Mouse (Mus musculus): ENCODE results near the gene Cd68. TPM values are rescaled to one million over a fixed set of nuclear protein-coding genes. Genes with fewer than 3 reads are reported as not detected.
A peak's percentile ranks its signal among the peaks of the same experiment; 100 is the strongest.

The Cd68 gene
- total and polyA plus RNA-seq, 2 experiments from 2014 or later = 2.6 to 6.1 TPM

DNA sequence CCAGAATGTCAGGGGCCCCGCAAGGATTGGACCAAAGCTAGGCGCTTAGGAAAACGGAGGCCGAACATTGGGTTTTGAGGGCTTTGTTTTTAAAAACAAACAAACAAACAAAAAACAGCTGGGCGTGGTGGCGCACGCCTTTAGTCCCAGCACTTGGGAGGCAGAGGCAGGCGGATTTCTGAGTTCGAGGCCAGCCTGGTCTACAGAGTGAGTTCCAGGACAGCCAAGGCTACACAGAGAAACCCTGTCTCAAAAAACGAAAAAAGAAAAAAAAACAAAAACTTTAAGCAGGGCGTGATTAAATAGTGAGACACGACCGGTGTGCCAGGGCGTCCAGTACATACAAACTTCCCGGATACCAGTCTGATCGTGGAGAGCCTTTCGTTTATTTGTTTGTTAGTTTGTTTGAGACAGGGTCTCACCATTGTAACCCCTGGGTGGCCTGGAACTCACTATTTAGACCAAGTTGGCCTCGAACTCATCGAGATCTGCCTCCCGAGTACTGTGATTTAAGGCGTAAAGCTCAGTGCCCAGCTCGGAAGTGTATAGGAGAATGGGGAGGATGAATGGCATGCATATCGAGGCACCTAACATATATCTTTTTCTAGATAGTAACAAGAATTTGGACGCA is 16.4 kb upstream of the Cd68 start:
- no peak for DNase-seq (ENCODE audit: low spot score)
- H3K4me1 ChIP-seq (ENCODE audit: control insufficient read depth, insufficient read depth) = peaks cover 28% of the 10 kb centered on the region

DNA sequence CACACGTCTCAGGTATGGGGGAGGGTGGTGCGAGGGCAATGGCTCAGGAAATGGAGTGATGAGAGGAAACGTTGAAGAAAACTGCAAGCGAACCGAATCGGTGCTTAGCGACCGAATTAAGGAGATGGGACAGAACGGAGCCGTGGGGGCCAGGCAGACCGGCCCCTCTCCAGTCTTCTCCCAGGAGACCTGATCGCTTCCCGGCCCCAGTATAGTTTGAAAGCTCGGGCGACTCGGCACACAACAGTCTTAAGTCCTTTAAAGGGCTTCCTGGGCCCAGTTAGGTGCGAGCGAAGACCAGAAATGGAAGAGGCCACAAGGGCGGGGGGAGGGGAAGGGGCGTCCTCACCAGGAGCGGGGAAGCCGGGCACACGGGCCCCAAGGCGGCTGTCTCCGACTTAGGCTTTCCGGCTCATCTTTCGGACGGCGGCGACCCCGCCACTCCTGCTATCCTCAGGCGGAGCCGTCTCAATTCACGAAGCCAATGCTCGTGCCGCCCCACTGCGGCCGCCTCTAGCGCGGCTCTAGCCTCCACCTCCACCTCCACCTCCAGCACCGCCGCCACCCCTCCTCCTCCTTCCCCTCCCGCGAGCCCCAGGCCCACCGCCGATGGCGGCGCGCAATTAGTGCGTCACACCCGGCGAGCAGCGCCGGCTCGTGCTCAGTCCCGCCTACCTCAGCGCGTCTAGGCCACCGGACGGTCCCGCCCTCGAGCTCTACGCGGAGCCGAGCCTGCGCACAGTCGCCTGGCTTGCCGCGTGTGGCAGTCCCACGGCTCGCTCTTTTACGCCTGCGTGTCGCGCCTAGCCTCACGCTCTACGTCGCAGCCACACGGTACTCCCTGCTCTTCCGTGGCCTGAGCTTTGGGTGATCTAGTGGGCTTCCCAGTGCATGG is 15.6 kb upstream of the Cd68 start, which contains the start of gene Senp3:
Gene Senp3 (minus strand): TSS at position 771 of the 895 bp plus-strand sequence.
- H3K4me1 ChIP-seq (ENCODE audit: control insufficient read depth, insufficient read depth) = peaks cover 25% of the 10 kb centered on the region
- peak within 1 kb of the TSS; percentile 93 for H3K4me2 ChIP-seq (ENCODE audit: low read depth, low read length)
- peaks cover 23% of the 10 kb centered on the region for H3K36me3 ChIP-seq (replicated peaks; ENCODE audit: control insufficient read depth, insufficient read depth, low read length)
- peak within 1 kb of the TSS; percentile 85 for H3K9ac ChIP-seq (replicated peaks; ENCODE audit: low read depth, low read length)
- 0% methylated on average over 68 of the region's 80 CpGs for WGBS
- H3K27ac ChIP-seq (ENCODE audit: low read depth) = peak within 1 kb of the TSS; percentile 95
- no peaks in the 10 kb centered on the region for H3K27me3 ChIP-seq (ENCODE audit: control insufficient read depth, insufficient read depth, low read length)
- peak; percentile 96 for DNase-seq (ENCODE audit: low spot score)
- H3K4me3 ChIP-seq (ENCODE audit: low read depth, low read length) = peak within 1 kb of the TSS; percentile 97
- TF ChIP-seq CTCF (IDR thresholded peaks at IDR 0.05; ENCODE audit: low read depth) (no peak), EP300 (IDR thresholded peaks at IDR 0.05; ENCODE audit: low read depth) (no peak)
- H3K9me3 ChIP-seq (replicated peaks; ENCODE audit: control insufficient read depth, low read length) = no peaks in the 10 kb centered on the region
- peak; percentile 95 for ATAC-seq (ENCODE audit: insufficient read depth, low read depth)

More for the DNA sequence above, 16.4 kb upstream of the Cd68 start:
- 24% methylated on average over 24 of the region's 24 CpGs for WGBS
- Histone ChIP-seq H3K9me3 (replicated peaks; ENCODE audit: control insufficient read depth, low read length) (no peaks in the 10 kb centered on the region), H3K36me3 (replicated peaks; ENCODE audit: control insufficient read depth, insufficient read depth, low read length) (peaks cover 15% of the 10 kb centered on the region), H3K27me3 (ENCODE audit: control insufficient read depth, insufficient read depth, low read length) (no peaks in the 10 kb centered on the region), H3K9ac (replicated peaks; ENCODE audit: low read depth, low read length) (peak overlapping the region; percentile 85), H3K27ac (ENCODE audit: low read depth) (peak overlapping the region; percentile 95), H3K4me3 (ENCODE audit: low read depth, low read length) (peak overlapping the region; percentile 97), H3K4me2 (ENCODE audit: low read depth, low read length) (peak overlapping the region; percentile 93)
- TF ChIP-seq CTCF (IDR thresholded peaks at IDR 0.05; ENCODE audit: low read depth) = no peak
- TF ChIP-seq EP300 (IDR thresholded peaks at IDR 0.05; ENCODE audit: low read depth) = no peak
- ATAC-seq (ENCODE audit: insufficient read depth, low read depth) = no peak

DNA sequence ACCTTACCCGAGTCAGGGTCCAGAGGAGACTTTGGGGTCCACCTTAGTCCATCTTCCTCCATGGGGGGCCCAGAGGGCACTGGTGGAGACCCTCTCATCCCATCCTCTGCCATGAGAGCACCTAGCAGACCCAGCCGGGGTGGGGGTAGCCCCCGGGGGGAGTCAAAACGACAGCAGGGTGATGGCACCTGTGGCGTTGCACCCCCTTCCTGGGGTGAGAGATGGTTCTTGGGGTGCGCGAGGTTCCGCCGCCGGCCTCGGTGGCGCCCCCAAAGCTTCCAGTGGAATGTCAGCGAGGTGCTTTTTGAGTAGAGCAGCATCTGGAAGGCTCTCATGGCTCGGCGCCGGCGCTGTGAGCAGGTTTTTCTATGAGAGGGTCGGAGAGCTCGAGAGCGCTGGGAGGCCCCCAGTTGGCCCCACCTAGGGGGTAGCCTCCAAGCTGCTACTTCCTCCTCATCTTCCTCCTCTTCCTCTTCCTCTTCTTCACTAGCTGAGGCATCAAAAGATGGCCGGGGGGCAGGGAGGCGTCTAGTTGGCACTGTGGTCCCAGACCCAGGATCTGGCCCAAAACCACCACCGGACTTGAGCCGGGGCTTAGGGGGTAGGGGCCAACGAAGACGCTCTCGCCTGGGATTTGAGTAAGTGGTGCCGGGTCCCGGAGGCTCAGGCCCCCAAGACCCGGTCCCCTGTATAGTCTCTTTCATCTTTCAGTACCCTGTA is 14.3 kb upstream of the Cd68 start:
- no peaks in the 10 kb centered on the region for H3K9me3 ChIP-seq (replicated peaks; ENCODE audit: control insufficient read depth, low read length)
- TF ChIP-seq EP300 (IDR thresholded peaks at IDR 0.05; ENCODE audit: low read depth) = no peak
- no peak for TF ChIP-seq CTCF (IDR thresholded peaks at IDR 0.05; ENCODE audit: low read depth)
- WGBS = 89% methylated on average over 30 of the region's 30 CpGs
- H3K9ac ChIP-seq (replicated peaks; ENCODE audit: low read depth, low read length) = peak overlapping the region; percentile 85; the same call in 1 of the 2 replicates
- H3K36me3 ChIP-seq (replicated peaks; ENCODE audit: control insufficient read depth, insufficient read depth, low read length) = peaks cover 35% of the 10 kb centered on the region
- no peak for ATAC-seq (ENCODE audit: insufficient read depth, low read depth)
- no peak for DNase-seq (ENCODE audit: low spot score)
- H3K27ac ChIP-seq (ENCODE audit: low read depth) = no peak overlapping the region
- H3K4me1 ChIP-seq (ENCODE audit: control insufficient read depth, insufficient read depth) = peaks cover 13% of the 10 kb centered on the region
- no peak overlapping the region for H3K4me3 ChIP-seq (ENCODE audit: low read depth, low read length)
- no peaks in the 10 kb centered on the region for H3K27me3 ChIP-seq (ENCODE audit: control insufficient read depth, insufficient read depth, low read length)
- peak overlapping the region; percentile 93; the same call in 1 of the 2 replicates for H3K4me2 ChIP-seq (ENCODE audit: low read depth, low read length)

DNA sequence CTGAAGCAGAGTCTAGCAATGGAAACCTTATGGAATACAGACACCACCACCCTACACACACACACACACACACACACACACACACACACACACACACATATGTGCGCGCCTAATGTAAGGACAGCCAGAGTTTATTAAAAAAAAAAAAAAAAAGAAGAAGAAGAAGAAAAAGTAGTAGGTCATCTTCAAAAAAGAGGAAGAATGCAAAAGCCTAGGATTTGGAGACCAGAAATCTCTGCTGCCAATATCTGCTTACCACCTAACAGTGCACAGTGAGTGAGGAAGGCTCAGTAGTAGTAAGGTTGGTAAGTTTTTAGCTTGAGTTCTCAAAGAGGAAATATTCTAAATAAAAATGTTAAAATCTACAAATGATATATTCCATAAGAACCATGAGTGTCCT is 13.2 kb upstream of the Cd68 start:
- WGBS = 100% methylated on average over 2 of the region's 2 CpGs
- H3K9ac ChIP-seq (replicated peaks; ENCODE audit: low read depth, low read length) = no peak overlapping the region

DNA sequence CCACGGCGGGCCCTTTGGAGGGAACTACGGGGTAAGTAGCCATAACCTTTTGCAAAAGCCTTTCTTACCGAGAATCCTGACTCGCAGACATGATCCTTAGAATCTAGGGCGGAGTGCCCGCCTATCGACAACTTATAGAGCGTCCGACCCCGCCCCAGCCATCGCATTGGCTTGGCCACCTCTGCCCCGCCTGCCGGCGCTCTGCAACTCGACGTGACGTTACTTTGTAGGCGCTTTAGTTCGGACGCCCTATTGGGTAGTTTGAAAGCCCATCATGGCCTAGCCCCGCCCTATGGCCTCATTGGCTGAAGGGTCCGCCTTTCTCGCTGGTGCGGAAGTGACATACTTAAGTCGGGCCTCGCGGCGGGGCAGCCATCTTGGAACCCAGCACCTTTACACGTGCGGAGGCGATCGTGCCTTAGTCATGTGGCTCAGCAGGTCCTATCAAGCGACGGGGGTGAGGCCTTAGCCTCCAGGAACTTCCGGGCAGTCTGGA is 6.3 kb upstream of the Cd68 start, which contains the start of gene Eif4a1:
Gene Eif4a1 (minus strand): TSS at position 213 of the 496 bp plus-strand sequence.
- Histone ChIP-seq H3K4me1 (ENCODE audit: control insufficient read depth, insufficient read depth) (peaks cover 9% of the 10 kb centered on the region), H3K27ac (ENCODE audit: low read depth) (peak within 1 kb of the TSS; percentile 100), H3K4me2 (ENCODE audit: low read depth, low read length) (peak within 1 kb of the TSS; percentile 88), H3K27me3 (ENCODE audit: control insufficient read depth, insufficient read depth, low read length) (no peaks in the 10 kb centered on the region), H3K9ac (replicated peaks; ENCODE audit: low read depth, low read length) (peak within 1 kb of the TSS; percentile 100), H3K9me3 (replicated peaks; ENCODE audit: control insufficient read depth, low read length) (no peaks in the 10 kb centered on the region), H3K4me3 (ENCODE audit: low read depth, low read length) (peak within 1 kb of the TSS; percentile 100), H3K36me3 (replicated peaks; ENCODE audit: control insufficient read depth, insufficient read depth, low read length) (peaks cover 73% of the 10 kb centered on the region)
- ATAC-seq (ENCODE audit: insufficient read depth, low read depth) (peak; percentile 94), DNase-seq (ENCODE audit: low spot score) (peak; percentile 99)
- under 1% methylated on average over 36 of the region's 36 CpGs for whole genome bisulfite sequencing
- peak; percentile 85 for TF ChIP-seq EP300 (IDR thresholded peaks at IDR 0.05; ENCODE audit: low read depth)
- TF ChIP-seq CTCF (IDR thresholded peaks at IDR 0.05; ENCODE audit: low read depth) = no peak

More for the DNA sequence above, 13.2 kb upstream of the Cd68 start:
- Histone ChIP-seq H3K27ac (ENCODE audit: low read depth) (no peak overlapping the region), H3K27me3 (ENCODE audit: control insufficient read depth, insufficient read depth, low read length) (no peaks in the 10 kb centered on the region), H3K4me3 (ENCODE audit: low read depth, low read length) (no peak overlapping the region), H3K4me1 (ENCODE audit: control insufficient read depth, insufficient read depth) (peaks cover 10% of the 10 kb centered on the region), H3K9me3 (replicated peaks; ENCODE audit: control insufficient read depth, low read length) (no peaks in the 10 kb centered on the region), H3K4me2 (ENCODE audit: low read depth, low read length) (no peak overlapping the region), H3K36me3 (replicated peaks; ENCODE audit: control insufficient read depth, insufficient read depth, low read length) (peaks cover 47% of the 10 kb centered on the region)
- DNase-seq (ENCODE audit: low spot score) (no peak), ATAC-seq (ENCODE audit: insufficient read depth, low read depth) (no peak)
- TF ChIP-seq CTCF (IDR thresholded peaks at IDR 0.05; ENCODE audit: low read depth) (no peak), EP300 (IDR thresholded peaks at IDR 0.05; ENCODE audit: low read depth) (no peak)

All from heart, postnatal 0 days (tissue).